Mouse (Mus musculus) midbrain, embryonic 16.5 days (tissue): ENCODE measurements around the gene Naip2. TPM values are rescaled to one million over a fixed set of nuclear protein-coding genes. Genes with fewer than 3 reads are reported as not detected.

Experiments used
- polyA plus RNA-seq: library from polyadenylated mRNA; unstranded; fragments of >200 nt; fragmentation: Nextera tagmentation; extraction: Ambion mirVana; gene quantifications from 2 replicates; pipeline ENCODE4 v1.2.1, GENCODE M21; 2015

The Naip2 gene
- polyA plus RNA-seq, 1 experiment from 2014 or later, result 0.06 TPM

Other genes starting within 250 kb of the Naip2 start
- gene Mccc2, start 186.5 kb downstream of the Naip2 start, polyA plus RNA-seq, result 30.3 and 34.9 TPM in 2 replicates
- gene Bdp1, start 98.0 kb downstream of the Naip2 start, polyA plus RNA-seq, result 22.3 and 25.3 TPM in 2 replicates
- 427 and 449 TPM in 2 replicates for gene Serf1, start 94.1 kb downstream of the Naip2 start, polyA plus RNA-seq
- gene Smn1, start 77.2 kb downstream of the Naip2 start, polyA plus RNA-seq, result 44.3 and 45.0 TPM in 2 replicates
- 0.15 and 0.16 TPM in 2 replicates for gene Naip5, start 44.2 kb upstream of the Naip2 start, polyA plus RNA-seq
- 0.06 TPM in 1 of 2 replicates, not detected in the other for gene Naip6, start 115.6 kb upstream of the Naip2 start, polyA plus RNA-seq